Mouse (Mus musculus): ENCODE measurements around the gene Gpr1.

DNA sequence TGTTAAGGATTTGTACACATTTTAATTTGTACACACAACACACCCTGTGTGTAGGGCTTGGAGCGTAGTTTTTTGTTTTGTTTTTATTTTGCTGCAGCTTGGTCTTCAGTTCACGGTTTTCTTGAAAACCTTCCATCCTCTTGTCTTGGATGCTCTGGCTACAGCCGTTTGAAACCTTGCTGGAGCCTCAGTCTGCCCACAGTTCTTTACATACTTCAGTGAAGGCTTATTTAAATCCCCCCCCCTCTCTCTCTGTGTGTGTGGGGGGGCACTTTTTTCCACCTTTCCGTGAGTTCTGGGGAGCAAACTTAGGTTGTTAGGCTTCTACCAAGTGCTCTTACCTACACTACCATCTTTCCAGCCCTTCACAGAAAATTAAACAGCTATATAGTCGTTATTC is 38.9 kb upstream of the Gpr1 start:
- TF ChIP-seq CTCF (conservative IDR thresholded peaks at IDR 0.05; ENCODE audit: low read length) (no peak), POU5F1 (IDR thresholded peaks at IDR 0.05; ENCODE audit: borderline replicate concordance, low read length) (no peak)

Measured in E14TG2a.4 (cell line).